Mouse (Mus musculus) C2C12 (cell line): ENCODE measurements around the gene Lrrtm3. TPM values are rescaled to one million over a fixed set of nuclear protein-coding genes. Genes with fewer than 3 reads are reported as not detected.

Experiments used
- H3K27me3 ChIP-seq: one replicate; pipeline ENCODE4 v1.6.1; 2011; ENCODE audit not compliant: control insufficient read depth, insufficient read depth, insufficient read length
- H3K36me3 ChIP-seq: one replicate; pipeline ENCODE4 v1.6.1; 2011; ENCODE audit not compliant: control insufficient read depth, insufficient read depth
- H3K4me3 ChIP-seq: one replicate; pipeline ENCODE4 v1.5.1; 2011; ENCODE audit warnings: mild to moderate bottlenecking, control low read depth; ENCODE audit not compliant: poor library complexity, insufficient read depth, severe bottlenecking
- H3K79me2 ChIP-seq: one replicate; pipeline ENCODE4 v1.6.1; 2011; ENCODE audit not compliant: control insufficient read depth, insufficient read depth
- H3K79me3 ChIP-seq: one replicate; pipeline ENCODE4 v1.6.1; 2011; ENCODE audit warnings: low read depth, control low read depth
- H3ac ChIP-seq: one replicate; pipeline ENCODE3; 2011; ENCODE audit warnings: low read depth; ENCODE audit not compliant: control insufficient read depth, insufficient read length
- CEBPB ChIP-seq: IDR thresholded peaks from one replicate; pipeline ENCODE4 v1.6.1; 2011; ENCODE audit warnings: low read depth, mild to moderate bottlenecking, control low read depth, moderate library complexity
- CTCF ChIP-seq: IDR thresholded peaks from one replicate; pipeline ENCODE4 v1.5.1; 2011; ENCODE audit not compliant: control insufficient read depth, insufficient read depth, insufficient read length
- FOSL1 ChIP-seq: IDR thresholded peaks from one replicate; pipeline ENCODE4 v1.8.0; 2011; ENCODE audit warnings: mild to moderate bottlenecking, low read length; ENCODE audit not compliant: poor library complexity, insufficient read depth, severe bottlenecking
- MAX ChIP-seq: IDR thresholded peaks from one replicate; pipeline ENCODE4 v1.6.1; 2011; ENCODE audit warnings: mild to moderate bottlenecking, control low read depth
- MYOD1 ChIP-seq: IDR thresholded peaks from one replicate; pipeline ENCODE4 v1.6.1; 2011; ENCODE audit warnings: low read depth; ENCODE audit not compliant: control insufficient read depth, insufficient read length
- MYOG ChIP-seq: IDR thresholded peaks from one replicate; pipeline ENCODE4 v1.6.1; 2011; ENCODE audit not compliant: control insufficient read depth, insufficient read length; ENCODE audit errors: extremely low read depth
- USF1 ChIP-seq: IDR thresholded peaks from one replicate; pipeline ENCODE4 v1.6.1; 2011; ENCODE audit warnings: low read depth, mild to moderate bottlenecking, control low read depth, moderate library complexity
- polyA plus RNA-seq: library from polyadenylated mRNA; unstranded; fragments of >200 nt; fragmentation: generic; extraction: Trizol; gene quantifications from one replicate; pipeline ENCODE4 v1.2.1, GENCODE M21; 2012; ENCODE audit warnings: missing spikeins

Gene Lrrtm3
- polyA plus RNA-seq, 1 experiment = not detected

- Histone ChIP-seq H3K79me3 (no peaks in the 10 kb centered on the region), H3ac (no peak overlapping the region), H3K36me3 (no peaks in the 10 kb centered on the region), H3K79me2 (no peaks in the 10 kb centered on the region), H3K4me3 (no peak overlapping the region), H3K27me3 (no peaks in the 10 kb centered on the region)
- no peak for TF ChIP-seq FOSL1
- no peak for TF ChIP-seq CEBPB
- no peak for TF ChIP-seq MYOD1
- no peak for TF ChIP-seq USF1
- no peak for TF ChIP-seq CTCF
- TF ChIP-seq MYOG = no peak
- TF ChIP-seq MAX = no peak
These were observed 6.5 kb upstream of the Lrrtm3 start for GRCm38 (mm10) chr10:64096532-64096931.

- no peak for TF ChIP-seq MAX
- no peak overlapping the region for H3K4me3 ChIP-seq
- no peaks in the 10 kb centered on the region for H3K79me3 ChIP-seq
- H3K36me3 ChIP-seq = no peaks in the 10 kb centered on the region
- no peaks in the 10 kb centered on the region for H3K79me2 ChIP-seq
- H3K27me3 ChIP-seq = no peaks in the 10 kb centered on the region
- H3ac ChIP-seq = no peak overlapping the region
These were observed 1.2 kb downstream of the Lrrtm3 start for GRCm38 (mm10) chr10:64088774-64089460.

- H3ac ChIP-seq = no peak overlapping the region
- no peaks in the 10 kb centered on the region for H3K27me3 ChIP-seq
- no peak for TF ChIP-seq FOSL1
- no peak for TF ChIP-seq CEBPB
- no peak for TF ChIP-seq USF1
- TF ChIP-seq MAX = no peak
- TF ChIP-seq MYOG = no peak
- no peaks in the 10 kb centered on the region for H3K36me3 ChIP-seq
- H3K4me3 ChIP-seq = no peak overlapping the region
- no peaks in the 10 kb centered on the region for H3K79me3 ChIP-seq
- H3K79me2 ChIP-seq = no peaks in the 10 kb centered on the region
These were observed 1.9 kb downstream of the Lrrtm3 start for GRCm38 (mm10) chr10:64087936-64088773.

GRCm38 (mm10) chr10:64087521-64087920 lies 2.6 kb downstream of the Lrrtm3 start:
- H3K79me2 ChIP-seq = no peaks in the 10 kb centered on the region
- no peaks in the 10 kb centered on the region for H3K79me3 ChIP-seq
- H3ac ChIP-seq = no peak overlapping the region
- no peak overlapping the region for H3K4me3 ChIP-seq
- no peaks in the 10 kb centered on the region for H3K27me3 ChIP-seq
- no peak for TF ChIP-seq CTCF
- no peak for TF ChIP-seq MYOD1
- no peak for TF ChIP-seq MAX
- no peak for TF ChIP-seq CEBPB
- TF ChIP-seq USF1 = no peak
- no peak for TF ChIP-seq FOSL1
- no peak for TF ChIP-seq MYOG
- no peaks in the 10 kb centered on the region for H3K36me3 ChIP-seq

GRCm38 (mm10) chr10:64086567-64087391 lies 3.3 kb downstream of the Lrrtm3 start:
- H3ac ChIP-seq = no peak overlapping the region
- no peak overlapping the region for H3K4me3 ChIP-seq
- H3K36me3 ChIP-seq = no peaks in the 10 kb centered on the region
- no peaks in the 10 kb centered on the region for H3K79me2 ChIP-seq
- no peaks in the 10 kb centered on the region for H3K27me3 ChIP-seq
- H3K79me3 ChIP-seq = no peaks in the 10 kb centered on the region
- TF ChIP-seq MYOD1 (no peak), CTCF (no peak)

GRCm38 (mm10) chr10:64086183-64086566 lies 3.9 kb downstream of the Lrrtm3 start:
- TF ChIP-seq MAX (no peak), CTCF (no peak), FOSL1 (no peak), USF1 (no peak), CEBPB (no peak)
- H3K27me3 ChIP-seq = no peaks in the 10 kb centered on the region
- H3K79me3 ChIP-seq = no peaks in the 10 kb centered on the region
- no peaks in the 10 kb centered on the region for H3K79me2 ChIP-seq
- H3K36me3 ChIP-seq = no peaks in the 10 kb centered on the region
- no peak overlapping the region for H3ac ChIP-seq
- no peak overlapping the region for H3K4me3 ChIP-seq
